Mouse (Mus musculus) gastrocnemius, adult 8-10 months (tissue): ENCODE measurements around the gene Adamtsl5. TPM values are rescaled to one million over a fixed set of nuclear protein-coding genes. Genes with fewer than 3 reads are reported as not detected.
"Not testable (repeated sequence)": the region's sequence is repeated elsewhere in the genome, so short reads cannot be mapped to it uniquely, and the experiment has no call there.

Source experiments
- DNase-seq, 2 experiments: peaks; one replicate each; pipeline ENCODE4 v3.0.0; 2022; ENCODE audit warnings: low spot score in 2 of 2
- total RNA-seq, 4 experiments: library from RNA; stranded (reverse); gene quantifications; 2 replicates each; pipeline ENCODE4 v1.2.4; 2022

Adamtsl5 gene
- total RNA-seq, 4 experiments from 2014 or later, result 22.6 to 30.4 (median 26.9) TPM

DNA sequence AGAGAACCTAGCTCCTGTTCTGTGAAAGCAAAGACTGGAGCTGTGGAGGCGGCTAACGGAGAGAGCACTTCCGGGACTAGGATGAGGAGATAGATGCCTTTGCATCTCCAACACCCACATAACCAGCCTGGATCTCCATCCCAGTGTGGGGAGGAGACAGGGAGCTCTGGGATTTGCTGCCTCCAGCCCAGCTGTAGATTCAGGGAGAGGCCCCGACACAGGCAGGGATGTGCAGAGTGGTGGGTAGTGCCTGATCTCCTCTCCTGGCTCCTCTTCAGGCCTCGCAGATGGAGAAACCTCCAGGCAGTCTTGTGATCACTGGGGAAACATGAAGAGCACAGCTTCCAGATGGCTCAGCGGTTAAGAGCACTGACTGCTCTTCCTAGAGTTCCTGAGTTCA lies 24.5 kb upstream of the Adamtsl5 start:
- no peak for DNase-seq

DNA sequence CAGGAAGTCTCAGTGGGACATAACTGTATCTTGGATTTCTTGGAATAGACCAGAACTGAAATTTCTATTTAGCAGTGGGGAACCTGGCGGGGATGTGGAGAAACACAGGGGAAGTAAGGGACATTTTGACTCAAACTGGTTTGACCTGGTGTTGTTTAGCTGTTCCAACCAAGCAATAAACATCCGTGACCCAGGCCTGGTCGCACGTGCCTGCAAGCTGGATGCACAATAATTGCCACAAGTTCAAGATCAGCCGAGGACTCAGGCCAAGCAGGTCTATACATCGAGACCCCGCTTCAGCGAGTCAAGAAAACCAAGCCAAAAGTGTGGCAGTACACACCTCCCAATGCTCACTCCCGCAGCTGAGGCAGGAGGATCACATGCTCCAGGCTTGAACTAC lies 23.8 kb upstream of the Adamtsl5 start:
- no peak for DNase-seq

DNA sequence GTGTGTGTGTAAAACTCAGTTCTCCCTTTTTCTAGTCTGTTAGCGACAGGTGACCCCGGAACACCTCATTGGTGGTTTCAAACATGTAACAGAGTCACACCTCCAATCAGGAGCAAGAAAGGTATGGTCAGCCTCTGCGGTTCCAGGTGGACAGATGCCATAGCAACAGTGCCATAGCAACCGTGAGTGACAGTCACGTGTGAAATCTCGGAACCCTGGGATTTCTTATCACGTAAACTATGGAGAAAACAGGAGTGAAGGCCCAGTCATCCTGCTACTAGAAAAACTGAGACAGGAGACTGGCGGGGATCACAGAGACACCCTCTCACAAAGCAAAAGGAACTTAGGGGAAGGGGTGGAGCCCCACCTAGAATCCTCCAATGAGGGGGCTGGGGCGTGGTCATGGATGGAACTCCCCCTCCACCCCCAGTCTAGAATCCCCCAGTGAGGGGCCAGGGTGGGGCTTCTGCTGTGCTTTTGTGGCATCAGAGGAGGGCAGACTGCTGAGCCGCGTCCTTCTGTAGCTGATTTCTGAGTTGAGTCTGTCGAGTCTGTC lies 23.3 kb upstream of the Adamtsl5 start:
- DNase-seq, result no peak

DNA sequence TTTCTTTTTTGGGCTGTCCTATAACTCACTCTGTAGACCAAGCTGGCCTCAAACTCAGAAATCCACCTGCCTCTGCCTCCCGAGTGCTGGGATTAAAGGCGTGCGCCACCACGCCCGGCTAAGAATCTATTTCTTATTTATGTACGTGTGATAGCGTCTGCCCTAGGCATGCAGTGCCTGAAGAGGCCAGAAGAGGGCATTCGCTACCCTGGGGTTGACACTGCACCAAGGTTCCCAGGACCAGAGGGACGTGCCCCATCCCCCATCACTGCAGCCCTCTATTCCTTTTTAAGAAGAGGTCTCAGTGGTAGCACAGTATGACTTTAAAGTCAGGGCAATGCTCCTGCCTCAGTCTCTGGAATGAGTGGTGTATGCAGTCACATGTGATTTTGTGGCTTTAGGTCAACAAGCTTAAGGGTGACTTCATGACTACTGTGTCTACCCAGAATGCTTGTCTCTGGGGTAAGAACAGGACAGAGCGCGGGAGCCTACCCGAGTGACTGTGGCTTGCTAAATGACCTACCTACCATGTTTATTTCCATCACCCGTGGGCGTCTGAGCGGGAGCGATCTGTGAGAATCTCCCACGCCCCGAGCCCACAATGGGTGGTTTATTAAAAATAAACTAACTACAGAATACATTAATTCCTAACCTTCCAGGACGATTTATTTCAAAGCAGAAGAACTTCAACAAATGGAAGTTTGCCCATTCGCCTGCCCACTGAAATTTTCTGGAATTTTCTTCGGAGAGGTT lies 22.0 kb upstream of the Adamtsl5 start:
- DNase-seq, result no peak

DNA sequence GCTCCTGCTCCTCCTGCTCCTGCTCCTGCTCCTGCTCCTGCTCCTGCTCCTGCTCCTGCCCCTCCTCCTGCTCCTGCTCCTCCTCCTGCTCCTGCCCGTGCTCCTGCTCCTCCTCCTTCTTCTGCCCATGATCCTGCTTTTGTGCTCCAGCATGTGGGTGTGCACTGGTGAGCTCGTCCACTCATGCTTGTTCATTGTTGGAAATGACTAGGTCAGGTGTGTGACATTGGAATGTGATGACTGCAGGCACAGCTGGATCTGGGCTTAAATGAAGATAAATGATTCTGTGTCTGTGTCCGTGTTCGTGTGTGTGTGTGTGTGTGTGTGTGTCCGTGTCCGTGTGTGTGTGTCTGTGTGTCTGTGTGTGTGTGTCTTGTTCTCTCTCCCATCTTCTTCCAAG lies 20.2 kb upstream of the Adamtsl5 start:
- DNase-seq, result no peak

DNA sequence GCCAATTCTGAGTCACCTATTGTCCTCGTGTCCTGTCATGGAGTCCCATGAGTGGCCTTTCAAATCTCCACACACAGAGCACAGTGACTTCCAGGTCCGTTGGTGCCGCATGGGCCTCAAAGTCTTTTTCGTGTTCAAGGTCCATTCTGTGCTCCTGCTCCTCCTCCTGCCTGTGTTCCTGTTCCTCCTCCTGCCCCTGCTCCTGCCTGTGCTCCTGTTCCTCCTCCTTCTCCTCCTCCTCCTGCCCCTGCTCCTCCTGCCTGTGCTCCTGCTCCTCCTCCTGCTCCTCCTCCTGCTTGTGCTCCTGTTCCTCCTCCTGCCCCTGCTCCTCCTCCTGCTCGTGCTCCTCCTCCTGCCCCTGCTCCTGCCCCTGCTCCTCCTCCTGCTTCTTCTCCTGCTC lies 19.7 kb upstream of the Adamtsl5 start:
- DNase-seq, result no peak

DNA sequence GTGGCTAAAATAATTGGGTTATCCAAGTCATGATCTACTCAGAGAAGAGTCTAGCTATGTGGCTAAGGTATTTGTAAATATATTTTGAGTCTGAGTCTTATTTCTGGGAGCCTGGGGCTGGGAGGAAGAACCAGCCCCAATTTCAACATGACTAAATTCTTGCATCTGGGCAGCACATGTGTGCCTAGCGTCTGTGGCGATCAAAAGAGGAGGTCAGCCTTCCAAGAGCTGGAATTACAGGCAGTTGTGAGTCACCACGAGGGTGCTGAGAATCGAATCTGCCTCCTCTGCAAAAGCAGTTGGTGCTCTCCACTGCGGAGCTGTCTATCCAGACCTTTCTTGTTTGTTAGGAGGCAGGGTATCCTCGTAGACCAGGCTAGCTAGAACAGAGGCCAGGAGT lies 17.5 kb upstream of the Adamtsl5 start:
- no peak for DNase-seq

DNA sequence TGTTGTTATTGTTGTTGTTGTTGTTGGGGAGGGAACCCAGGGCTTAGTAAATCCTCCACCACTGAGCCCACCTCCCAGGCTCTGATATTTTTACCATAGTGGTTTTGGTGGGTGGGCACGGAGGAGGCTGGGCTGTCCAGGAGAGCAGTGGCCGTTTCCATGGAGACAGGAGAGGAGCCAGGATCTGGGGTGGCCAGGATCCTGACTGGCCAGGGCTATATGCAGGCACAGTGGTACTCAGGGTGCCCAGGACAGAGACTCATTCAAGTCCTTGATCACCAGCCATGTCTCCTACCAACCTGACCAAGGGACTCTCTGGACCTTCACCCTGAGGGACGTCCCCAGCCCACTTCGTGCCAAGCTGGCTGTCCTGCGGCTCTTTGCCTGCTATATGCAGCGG lies 15.5 kb upstream of the Adamtsl5 start:
- no peak for DNase-seq

DNA sequence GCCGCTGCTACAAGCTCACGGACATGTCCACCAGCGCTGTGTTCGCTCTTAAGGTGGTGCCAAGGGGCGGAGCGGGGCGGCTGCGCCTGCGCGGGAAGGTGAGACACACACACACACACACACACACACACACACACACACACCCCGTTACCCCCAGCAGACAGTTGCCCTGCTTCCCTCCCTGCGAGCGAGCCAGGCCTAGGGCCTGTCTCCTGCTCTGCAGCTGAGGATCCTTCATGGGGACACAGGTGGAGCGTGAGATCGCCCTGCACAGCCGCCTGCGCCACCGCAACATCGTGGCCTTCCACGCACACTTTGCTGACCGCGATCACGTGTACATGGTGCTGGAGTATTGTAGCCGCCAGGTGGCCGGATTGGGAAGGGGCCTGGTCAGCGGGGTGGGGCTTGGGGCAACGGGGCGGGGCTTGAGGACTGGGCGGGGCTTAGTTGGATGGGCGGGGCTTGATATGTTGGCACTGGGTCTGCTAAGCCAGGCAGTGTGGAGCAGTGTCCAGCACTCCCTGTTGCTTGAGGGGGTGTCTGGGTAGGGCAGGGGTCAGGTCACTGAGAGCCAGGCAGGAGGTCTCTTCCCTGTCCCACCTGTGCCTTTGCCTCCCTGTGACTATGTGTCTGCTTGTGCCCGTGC lies 9.9 kb upstream of the Adamtsl5 start:
- no peak for DNase-seq

DNA sequence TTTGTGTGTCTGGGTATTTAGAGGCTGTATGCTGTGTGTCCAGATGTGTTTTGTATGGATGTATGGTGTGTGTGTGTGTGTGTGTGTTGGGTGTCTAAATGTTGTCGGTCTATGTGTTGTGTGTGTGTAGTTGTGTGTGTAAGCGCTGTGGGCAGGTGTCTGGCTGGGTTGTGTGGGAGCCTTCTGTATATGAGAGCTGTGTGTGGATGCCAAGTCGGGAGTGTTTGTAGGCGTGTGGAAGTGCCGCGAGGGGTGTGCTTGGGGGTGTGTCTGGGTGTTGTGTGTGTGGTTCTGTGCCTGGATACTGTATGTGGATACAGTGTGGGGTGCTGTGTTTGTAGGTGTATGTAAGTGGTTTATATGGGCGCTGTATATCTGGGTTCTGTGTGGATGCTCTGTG lies 9.1 kb upstream of the Adamtsl5 start:
- DNase-seq, result no peak

DNA sequence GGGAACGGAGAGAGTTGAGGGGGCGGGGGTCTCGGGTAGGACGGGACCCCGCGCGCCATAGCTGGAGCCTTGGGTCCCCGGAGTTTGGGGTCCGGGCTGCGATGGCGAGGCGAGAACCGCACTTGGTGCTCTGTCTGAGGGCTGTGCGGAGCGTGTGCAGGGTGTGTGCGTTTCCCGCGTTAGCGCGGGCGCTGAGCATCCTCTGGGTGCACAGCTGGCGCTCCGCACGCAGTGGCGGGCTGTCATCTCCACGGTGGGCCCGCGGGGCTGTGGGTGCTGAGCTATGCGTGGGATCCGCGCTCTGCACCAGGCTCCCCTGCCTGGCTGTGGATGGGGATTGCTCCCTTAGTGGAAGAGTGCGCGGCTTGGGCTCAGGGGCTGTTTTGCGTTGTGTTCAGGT lies 8.5 kb upstream of the Adamtsl5 start:
- DNase-seq, result no peak

DNA sequence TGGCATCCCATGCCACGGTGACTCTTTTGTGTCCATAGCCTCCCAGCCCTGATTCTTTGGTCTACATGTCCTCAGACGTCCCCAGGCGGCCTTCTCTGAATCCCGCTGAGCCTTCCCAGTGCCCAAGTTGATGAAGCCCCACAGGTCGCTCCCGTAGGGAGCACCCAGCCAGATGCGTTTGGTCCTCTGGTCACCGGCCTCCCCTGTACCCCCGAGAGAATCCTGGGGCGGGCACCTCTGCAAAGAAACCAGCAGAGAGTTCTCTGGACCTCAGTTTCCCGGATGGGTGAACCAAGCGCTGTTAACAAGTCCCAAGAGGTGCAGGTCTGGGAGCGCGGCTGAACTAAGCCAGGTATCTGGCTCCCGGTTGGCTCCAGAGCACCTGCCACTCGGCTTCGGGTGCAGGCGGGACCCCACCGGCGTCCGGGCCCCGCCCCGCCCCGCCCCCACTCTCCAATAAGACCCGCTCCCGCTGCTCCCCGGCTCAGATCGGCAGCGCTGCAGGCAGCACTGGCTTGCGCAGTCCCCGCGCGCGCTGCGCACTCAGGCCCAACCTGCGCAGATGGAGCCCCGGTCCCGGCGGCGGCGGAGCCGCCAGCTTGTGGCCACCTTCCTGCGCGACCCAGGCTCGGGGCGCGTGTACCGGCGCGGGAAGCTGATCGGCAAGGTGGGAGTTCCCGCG lies 7.9 kb upstream of the Adamtsl5 start, which contains the start of gene Plk5:
Plk5 (plus strand) TSS at position 459 of the 682 bp plus-strand sequence.
- DNase-seq, result no peak

DNA sequence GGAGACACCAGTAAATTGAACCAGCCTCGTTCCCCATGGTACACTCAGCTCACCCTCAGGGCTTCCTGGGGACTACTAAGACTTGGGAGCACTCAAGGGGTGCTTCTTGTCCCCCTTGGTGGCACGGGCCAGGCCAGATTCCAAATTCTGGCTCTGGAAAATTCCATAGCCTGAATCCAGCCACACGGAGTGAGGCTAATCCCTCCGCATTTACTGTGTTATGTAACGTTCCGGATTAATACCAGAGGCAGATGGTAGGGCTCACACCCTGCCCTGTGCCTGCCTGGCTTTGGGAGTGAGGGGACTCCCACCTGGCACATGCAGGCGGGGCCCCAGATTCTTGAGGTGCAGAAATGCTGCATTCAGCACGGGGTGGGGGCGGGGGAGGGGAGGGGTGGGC lies 7.2 kb upstream of the Adamtsl5 start:
- DNase-seq, result no peak

DNA sequence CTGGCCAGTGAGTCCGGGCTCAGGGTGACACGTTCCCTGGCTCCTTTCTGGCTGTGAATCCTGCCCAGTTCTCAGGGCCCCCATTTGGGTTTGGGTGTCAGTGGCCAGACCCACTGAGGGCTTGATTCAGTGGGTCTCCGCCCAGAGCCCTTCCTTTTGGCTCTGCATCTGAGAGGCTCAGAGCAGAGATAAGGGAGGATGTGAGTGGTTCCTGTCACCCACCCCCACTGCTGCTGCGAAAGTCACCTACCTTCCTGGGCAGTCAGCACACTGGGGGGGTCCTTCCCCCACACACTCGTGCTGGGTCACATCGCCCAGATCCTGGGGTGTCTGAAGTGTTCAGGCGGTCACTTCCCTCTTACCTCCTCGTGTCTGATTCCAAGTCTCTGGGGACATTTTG lies 4.5 kb upstream of the Adamtsl5 start:
- DNase-seq, result no peak

DNA sequence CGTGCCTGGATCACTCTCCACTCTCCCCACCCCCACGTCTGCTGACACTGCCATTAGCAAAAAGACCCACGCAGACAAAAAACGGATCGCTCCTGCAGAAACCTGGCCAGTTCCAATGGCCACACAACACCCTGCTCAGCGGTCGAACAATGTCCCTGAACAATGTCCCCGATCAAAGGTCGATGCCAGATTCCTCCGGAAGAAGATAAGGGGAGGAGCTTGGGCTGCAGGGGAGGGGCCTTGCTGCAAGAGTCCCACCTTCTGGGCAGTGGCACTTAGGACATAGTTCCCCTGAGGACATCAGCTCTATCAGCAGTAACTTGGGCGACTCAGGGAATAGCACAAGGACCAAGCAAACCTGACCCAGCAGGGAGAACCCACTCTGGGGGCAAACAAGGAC lies 3.7 kb upstream of the Adamtsl5 start:
- DNase-seq, result no peak

DNA sequence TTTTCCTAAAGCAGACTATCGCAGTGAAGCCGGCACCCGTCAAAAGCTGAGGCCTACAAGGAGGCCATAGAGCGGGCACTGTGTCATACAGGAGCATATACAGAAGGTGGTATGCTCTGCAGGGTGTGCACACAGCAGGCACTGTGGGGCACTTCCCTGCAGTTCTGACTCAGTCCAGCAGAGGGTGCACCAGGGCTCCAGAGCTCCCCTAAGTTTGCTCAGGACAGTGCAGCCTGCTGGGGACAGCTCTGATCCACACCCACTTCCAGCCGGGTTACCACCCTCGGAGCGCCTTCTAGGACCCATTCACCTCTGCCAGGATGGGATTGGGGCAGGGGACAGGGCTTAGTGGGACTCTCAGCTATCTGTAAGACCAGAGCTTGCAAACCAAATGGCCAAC lies 2.1 kb upstream of the Adamtsl5 start:
- peak; percentile 77 to 79 for DNase-seq

DNA sequence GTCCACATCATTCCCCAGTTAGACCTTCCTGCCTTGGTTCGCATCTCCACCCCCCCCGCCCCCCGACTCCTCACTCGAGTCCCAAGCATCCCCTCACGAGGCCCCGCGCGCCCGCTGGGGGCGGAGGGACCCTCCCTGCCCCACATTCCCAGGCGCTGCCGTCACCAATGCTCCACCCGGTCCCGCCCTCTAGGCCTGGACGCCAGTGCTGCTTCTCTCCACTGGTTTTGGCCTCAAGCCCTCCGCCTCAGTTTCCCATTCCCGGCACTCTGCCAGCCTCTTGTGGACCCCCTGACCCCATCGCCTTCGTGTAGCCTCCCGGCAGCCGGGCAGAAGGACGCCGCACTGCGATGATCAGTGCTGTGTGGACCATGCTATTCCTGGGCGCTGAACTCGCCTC lies 769 bp upstream of the Adamtsl5 start:
- DNase-seq, result peak in 1 of 2 experiments; percentile 43

DNA sequence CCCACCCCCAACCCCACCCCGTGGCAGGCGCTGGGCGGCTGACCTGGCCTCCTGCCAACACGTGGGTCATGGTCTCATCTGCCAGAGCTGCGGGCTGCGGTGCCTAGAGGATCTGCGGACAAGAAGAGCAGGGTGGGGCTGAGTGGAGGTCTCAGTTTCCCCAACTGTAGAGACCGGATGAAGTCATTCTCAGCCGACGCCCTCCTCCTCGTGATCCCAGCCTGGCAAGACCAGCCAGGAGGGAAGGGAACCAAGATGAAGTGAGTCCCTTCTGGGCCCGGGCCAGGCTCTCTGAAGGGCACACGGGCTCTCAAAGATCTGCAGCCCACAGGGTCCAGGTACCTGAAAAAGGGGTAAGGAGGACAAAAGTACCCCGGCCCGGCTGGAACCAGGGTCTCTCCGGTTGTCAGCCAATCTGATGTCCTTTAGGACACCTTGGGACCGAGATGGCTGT lies 671 bp downstream of the Adamtsl5 start:
- DNase-seq, result peak in 1 of 2 experiments; percentile 58

DNA sequence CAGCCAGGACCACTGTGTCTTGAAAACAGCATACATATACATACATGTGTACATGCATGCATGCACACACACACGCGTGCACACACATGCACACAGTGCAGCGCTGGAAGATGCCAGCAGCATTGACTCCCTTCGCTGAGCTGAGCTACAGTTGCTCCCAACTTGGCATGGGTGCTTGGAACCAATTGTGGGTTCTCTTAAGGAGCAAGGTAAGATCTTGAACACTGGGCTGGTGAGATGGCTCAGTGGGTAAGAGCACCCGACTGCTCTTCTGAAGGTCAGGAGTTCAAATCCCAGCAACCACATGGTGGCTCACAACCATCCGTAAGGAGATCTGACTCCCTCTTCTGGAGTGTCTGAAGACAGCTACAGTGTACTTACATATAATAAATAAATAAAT lies 2.3 kb downstream of the Adamtsl5 start:
- DNase-seq, result not testable (repeated sequence)

DNA sequence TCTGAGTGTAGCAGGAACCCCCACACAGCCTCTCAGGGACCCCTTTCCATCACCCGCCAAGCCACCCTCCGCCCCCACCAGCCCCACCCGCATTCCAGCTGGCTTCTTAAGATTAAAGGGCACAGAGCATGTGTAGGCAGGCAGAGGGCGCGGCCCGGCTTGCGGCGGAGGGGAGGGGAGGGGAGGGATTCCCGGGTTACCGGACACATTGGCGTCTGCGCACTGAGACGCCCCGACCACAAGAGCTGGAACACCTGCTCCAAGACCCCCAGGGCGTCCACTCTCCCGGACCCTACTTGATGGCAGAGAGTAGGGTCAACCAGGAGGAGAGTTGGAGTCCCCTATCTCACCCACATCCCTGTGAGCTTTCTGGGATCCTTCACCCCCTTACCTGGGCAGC lies 3.1 kb downstream of the Adamtsl5 start:
- no peak for DNase-seq

DNA sequence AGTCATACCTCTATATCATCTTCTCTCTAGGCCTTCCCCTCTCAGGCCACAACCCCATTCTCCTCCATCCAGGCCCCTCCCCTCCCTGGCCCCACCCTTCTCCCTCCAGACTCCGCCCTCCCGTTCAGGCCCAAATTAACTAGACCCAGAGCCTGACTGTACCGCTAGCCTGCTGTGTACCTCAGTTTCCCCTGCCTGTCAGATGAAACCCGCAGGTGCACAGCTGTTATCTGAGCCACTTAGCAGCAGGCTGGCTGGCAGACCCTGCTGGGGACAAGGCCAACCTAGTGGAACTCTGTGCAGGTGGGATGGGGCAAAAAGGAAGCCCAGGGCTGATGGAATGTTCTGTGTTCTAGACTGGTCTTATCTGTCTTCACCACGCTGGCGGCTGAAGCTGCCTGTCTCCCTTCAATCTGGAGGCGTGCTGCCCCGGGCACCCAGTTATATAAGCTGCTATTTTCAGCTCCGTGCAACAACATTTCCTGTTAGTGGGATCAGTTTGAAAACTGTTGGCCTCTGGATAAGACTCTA lies 4.0 kb downstream of the Adamtsl5 start:
- peak in 1 of 2 experiments; percentile 64 for DNase-seq

DNA sequence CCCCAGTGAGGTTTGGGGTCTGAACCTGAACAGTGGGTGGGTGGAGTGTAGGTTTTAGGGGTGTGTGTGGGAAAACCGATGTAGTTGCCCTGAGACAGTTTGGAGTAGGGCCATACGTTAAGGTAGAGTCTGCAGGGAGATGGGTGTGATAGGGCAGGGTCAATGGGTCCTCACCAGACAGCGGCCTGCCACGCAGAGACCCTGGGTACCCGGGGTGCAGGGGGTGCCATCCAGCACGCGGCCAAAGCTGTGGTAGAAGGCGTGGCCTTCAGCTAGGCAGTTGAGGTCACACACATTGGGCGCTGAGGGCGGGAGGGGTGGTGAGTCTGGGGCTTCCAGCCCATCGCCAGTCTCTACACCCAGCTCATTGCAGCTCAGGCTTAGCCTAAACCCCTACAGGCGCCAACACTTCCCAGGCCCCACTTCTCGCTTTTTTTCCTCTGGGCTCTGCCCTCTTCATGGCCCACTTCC lies 4.8 kb downstream of the Adamtsl5 start:
- no peak for DNase-seq
